Mouse (Mus musculus) hematopoietic stem cell, adult 5-6 weeks (primary cell): ENCODE results near the gene Gm9747. TPM values are rescaled to one million over a fixed set of nuclear protein-coding genes. Genes with fewer than 3 reads are reported as not detected.

Experiments
- ATAC-seq, 2 experiments: fragments of 125-278 bp in 1 of 2; replicated peaks in 1 of 2; 2 replicates each; pipeline ENCODE4 v1.8.0; 2016 to 2017; ENCODE audit warnings: inconsistent platforms in 2 of 2, mild to moderate bottlenecking in 2 of 2, moderate number of reproducible peaks in 2 of 2, low read depth in 1 of 2, moderate TSS enrichment in 1 of 2; ENCODE audit not compliant: low FRiP score in 2 of 2, poor library complexity in 2 of 2, severe bottlenecking in 2 of 2, insufficient read depth in 1 of 2, low TSS enrichment in 1 of 2
- total RNA-seq: library from RNA; stranded (forward); fragments of 172-1452, 232-1000 nt; gene quantifications from 2 replicates; pipeline ENCODE4 v1.2.3, GENCODE M21; 2017

Gene Gm9747
- total RNA-seq: not detected in 2 replicates

DNA sequence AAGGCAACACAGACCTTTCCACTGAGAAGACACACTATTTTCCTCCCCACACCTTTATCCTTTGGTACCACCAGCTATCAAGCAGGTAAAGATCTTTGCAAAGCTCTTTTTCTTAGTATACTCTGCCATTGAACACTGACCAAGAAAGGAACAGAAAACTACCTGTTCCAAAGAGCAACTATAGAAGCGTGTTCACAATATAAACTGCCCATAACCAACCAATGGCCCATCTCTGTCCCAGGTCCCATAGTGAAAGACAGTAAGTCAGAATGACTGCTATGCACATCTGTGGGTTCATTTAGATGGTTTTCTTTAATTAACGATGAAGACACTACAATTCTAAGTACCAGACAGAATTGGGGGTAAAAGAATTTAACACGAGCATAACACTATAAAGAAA lies at the start of gene Gm9747:
TSS of gene Gm9747 (plus strand) at position 301 of the 400 bp plus-strand sequence.
- no peak for ATAC-seq

DNA sequence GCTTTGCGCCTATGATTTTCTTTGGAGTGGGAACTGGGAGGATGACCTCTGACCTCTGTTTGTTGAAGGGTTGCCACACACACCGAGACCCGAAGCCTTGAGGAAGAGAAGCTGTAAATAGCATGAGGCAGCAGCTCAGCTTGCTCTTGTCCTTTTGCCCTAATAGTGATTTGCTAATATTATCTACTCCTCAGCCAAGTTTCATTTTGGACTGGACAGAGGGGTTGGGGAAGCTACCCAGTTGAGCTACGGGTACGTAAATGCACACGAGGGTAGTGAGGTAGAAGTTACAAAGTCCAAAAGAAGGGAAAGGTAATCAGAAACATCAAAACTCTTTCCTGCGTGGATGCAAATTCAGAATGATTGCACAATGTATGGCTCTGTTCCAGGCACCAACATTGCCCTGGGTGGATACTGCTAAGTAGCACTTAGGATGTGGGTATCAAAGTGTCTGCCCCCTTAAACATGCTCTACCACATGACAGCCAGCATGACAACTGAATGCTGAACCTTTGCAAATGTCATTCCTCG lies 48.9 kb upstream of the Gm9747 start:
- ATAC-seq: no peak

DNA sequence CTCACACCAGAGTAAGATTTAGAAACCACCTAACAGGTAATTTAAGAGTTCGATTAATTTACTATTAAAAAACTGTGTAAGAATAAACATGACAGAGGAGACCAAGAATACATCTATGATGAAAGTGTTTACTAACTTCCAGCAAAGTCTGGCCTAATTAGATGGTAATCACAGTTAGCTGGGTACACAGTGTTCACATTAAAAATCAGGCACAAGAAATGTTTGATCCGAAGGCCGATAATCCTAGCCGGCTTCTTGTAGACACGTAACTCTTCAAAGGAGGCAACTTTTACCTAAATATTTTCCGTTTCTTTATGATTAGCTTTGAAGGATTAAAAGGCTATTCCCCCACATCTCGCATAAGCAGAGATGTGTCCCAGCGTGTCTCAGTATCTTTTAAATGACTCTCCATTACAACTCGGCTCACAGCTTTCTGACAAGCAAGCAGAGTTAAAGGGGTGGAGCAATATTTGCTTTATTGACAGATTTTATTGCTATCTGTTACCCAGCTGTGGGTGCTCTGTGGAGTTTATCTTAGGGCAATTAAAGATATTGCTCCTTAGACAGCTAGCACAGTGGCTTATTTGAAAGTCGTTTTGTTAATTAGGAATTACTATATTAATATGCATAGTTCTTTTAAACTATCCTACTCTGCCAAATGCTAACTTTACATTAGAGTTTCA lies 44.2 kb upstream of the Gm9747 start:
- no peak for ATAC-seq

DNA sequence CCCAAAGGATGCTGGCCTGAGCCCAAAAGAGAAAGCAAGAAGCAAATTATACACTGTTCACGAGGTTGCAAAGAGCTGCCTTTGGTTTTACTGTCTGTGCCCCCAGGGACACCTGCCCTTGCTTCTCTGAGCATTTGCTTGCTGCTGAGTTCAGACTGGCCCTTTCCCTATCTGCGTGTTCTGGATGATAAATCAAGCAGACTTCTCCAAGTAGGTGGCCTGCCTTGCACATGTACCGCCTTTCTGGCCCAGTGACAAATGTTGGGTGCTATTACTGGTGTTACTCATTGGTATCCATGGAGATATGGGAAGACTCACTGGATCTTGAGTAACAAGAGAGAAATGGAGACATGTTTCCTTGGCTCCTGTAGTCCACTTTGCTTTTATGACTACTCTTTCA lies 43.4 kb upstream of the Gm9747 start:
- no peak for ATAC-seq

DNA sequence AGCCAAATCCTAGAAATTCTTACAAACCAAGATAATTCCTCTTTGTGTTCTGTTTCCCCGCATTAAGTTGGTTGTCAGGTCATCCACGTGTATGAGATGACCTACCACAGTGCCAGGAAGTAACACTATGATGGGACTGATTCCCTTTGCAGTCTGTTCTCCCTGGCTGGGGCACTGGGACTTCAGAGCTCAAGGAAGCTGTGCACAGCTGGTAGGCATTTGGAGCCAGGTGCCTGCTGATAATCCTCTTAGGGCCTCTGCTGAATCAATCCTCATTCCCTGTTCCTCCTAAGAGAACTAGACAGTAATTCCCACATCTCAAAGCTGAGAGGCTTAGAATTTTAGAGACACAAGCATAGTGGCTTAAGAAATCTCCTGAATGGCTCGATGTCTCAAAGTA lies 41.3 kb upstream of the Gm9747 start:
- no peak for ATAC-seq

DNA sequence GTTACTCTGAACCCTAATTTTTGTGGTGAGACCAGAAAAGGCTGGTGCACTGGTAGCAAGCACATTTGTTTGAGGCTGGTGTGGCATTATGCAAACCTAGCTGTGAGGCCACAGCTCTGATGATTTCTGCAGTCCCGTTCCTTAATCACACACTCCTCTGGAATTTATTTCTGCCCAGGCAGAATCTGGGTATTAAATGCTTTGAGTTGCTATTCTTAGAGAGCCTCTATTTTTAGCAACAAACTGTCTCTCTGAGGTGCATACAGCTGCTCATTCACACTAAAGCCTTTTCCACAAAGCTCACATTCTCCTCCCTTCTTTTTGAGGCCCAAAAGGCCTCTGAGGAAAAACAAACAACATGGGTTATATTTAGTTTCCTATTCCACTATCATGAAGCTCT lies 33.0 kb upstream of the Gm9747 start:
- no peak for ATAC-seq

DNA sequence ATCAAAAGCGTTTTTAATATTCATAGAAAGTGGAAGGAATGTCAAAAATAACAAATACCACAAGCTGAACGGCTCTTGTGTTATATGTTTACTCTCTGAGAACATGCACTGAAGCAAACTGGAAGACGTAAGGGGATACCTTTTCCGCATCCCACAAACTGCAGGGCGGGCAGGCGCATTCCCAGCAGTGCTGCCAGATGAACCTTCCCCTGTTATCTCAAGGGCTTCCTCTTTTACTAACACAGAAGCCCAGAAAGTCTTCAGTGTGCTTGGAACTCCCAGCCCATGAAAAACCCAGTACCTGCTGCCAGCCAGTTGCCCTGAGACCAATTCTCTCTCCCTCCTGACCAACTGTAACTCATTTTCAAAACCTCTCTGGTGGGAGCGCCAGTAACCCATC lies 32.3 kb upstream of the Gm9747 start:
- no peak for ATAC-seq

DNA sequence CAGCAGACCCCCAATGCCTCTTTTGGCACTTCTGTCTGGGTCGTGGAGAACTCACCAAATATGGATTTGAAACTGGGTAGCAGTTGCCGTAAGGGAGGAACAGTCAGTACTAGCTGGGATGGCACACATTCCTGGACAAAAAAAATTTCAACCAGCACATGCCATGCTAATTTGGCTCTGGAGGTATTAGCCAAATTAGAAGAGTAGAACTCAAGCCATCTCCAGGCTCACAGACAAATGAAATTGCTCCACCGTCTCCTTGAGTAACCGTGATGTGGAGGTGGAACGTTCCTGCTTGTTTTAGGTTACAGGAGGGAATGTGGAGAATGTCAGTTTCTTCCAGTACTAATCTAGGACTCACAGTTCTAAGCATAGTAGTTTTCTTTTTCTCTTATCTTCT lies 25.4 kb upstream of the Gm9747 start:
- no peak for ATAC-seq

DNA sequence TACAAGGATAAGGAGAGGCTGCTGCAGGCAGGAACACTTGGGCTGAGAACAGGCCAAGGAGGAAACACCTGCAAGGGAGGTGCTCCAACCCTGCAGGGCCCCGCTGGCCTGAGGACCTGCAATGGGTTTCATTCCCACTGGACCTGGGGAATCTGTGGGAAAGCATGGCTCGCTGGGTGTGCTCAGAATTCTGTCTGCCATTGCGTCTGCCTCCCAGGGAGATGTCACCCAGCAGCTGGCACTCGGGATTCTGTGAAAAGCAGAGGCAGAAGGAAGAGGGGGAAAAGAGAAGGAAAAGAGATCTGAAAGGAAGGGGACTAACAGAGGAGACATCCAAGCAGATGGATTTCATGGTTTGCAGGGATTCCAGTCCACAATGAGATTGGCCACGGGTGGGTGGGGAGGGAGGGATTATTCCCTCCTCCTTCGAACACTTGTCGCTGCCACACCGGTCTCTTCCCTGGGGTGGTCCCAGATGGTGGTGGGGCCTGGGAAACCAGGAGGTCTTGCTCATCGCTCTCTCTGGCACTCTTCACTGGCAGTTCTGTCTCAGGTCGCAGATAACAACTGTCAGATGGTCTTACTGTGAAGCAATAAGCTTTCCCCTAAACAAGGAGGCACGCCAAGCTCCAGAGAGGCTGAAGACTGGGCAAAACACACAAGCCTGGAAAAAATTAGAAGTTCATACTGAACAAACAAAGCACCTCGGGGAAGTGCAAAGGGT lies 12.1 kb upstream of the Gm9747 start:
- ATAC-seq: no peak

DNA sequence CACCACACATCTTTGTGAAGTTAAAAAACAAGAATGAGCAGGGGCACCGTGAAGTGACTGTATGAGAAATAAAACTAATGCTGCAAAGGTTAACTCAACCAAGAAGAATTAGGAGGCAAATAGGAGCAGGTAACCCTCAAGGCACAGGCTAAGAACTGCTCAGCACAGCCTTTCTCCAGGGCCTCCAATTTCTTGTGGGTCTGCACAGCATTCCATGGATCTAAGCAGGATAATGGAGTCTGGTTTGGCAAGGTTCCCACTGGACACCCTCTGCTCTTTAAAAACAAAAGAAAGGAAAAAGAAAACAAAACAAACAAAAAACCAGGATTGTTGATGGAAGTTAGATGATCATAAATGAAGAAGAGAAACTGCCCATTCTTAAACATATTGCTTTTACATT lies 11.4 kb upstream of the Gm9747 start:
- ATAC-seq: no peak

DNA sequence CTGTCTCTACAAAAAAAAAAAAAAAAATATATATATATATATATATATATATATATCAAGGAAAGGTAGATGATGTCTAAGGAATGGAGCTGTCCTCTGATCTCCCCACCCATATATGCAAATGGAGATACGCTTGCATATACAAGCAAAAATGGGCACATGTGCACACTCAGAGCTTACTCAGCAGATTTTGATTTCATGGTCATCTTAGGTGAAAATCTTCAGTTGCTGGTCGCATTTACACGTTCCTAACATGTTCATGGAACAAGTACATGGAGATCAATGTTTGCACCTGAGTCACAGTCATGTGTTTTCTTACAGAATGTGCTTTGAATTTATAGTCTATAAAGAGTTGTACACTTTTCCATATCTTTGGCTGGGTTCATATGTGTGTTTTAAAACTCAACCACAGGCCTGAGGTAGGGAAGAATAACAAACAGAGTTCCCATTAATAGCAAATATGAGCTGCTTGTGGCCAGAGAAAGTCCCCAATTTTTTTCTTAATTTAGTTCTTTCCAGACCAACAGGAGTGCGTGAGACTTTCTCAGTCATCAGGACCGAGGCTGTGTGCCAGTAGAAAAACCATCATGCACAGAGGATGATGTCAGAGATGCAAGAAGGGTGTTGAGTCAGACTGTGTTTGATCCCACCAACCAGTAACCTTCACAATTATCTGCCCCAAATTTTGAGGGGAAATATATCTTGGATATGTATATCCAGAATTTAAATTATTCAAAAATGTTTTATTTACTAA lies 9.7 kb upstream of the Gm9747 start:
- no peak for ATAC-seq

DNA sequence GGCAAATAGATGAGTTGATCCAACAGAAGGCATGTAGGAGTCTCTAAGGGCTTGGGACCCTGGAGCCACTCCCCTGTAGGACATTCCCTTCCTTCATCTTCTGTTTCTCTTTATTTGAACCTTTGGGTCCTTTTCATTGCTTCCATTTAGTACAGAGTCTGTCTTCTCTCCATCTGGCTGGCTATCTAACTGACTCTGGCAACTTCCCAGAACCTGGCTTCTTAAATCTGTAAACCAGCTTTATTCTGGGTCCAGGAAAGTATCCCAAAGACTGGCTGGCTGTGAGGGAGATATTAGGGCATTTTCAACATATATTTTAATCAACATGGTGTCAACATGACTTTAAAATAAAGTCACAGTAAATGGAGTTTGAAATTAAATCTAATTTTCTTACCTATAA lies 4.1 kb upstream of the Gm9747 start:
- ATAC-seq: no peak

DNA sequence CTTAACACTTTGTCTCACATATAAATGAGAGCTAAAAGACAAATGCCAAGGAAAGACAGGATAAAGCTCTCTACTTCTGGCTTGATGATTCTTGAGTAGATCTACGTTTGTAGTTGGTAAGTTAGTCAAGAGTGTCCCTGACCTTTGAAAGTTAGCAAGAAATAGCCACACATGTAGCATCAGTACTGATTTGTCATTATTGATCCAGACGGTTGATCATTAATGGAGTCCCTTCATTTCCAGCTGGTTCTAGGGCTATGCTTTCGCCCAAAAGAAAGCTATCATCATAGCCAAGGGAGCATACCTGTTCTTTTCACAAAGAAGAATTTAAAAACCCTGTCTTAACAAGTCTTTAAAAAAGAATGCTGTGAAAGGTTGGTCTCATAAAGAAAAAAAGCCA lies 1.7 kb downstream of the Gm9747 start:
- no peak for ATAC-seq

DNA sequence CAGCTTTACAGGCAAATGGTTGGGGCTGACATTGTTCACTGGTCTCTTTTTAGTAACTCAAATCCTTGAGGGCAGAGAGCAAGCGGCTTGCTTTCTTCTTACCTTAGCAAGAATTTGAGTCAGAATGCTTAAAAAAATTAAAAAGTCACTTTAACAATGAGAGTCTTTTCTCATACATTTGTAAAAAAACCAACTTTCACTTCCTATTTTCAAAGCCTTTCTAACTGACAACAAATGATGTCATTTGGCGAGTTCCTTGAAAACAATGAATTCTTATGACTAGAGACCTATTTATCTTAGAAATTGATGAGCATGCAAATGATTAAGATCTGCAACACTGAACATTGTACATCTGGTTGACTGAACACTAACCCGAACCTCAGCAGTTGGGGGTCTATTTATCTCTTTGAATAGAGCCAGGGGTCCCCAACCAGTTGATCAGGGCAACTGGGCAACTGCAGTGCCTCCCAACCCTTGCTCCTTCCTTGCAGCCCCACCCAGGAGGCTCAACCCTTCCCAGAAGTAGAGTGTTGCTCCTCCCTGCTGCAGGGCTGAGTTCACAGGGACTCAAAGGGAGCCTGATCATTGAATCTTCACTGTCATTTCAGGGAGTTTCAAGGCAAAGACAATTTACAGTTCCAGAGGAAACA lies 2.7 kb downstream of the Gm9747 start:
- no peak for ATAC-seq

DNA sequence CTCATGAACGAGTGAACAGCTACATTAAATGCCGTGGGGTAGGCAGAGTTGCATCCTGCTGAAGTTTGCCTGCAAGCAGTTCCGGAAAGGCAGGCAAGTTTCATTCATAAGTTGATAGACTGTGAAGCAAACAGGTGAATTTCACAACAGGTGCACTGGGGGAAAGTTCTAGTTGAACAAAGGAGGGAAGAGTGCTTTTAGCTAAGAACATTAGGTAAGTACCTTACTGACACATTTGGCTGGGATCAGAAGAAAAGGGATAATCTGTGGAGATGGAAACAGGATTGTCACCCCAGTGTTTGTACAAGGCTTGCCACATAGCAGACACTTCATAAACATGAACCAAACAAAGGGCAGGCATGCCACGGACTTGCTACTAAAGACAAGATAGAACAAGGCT lies 5.3 kb downstream of the Gm9747 start:
- ATAC-seq: no peak

DNA sequence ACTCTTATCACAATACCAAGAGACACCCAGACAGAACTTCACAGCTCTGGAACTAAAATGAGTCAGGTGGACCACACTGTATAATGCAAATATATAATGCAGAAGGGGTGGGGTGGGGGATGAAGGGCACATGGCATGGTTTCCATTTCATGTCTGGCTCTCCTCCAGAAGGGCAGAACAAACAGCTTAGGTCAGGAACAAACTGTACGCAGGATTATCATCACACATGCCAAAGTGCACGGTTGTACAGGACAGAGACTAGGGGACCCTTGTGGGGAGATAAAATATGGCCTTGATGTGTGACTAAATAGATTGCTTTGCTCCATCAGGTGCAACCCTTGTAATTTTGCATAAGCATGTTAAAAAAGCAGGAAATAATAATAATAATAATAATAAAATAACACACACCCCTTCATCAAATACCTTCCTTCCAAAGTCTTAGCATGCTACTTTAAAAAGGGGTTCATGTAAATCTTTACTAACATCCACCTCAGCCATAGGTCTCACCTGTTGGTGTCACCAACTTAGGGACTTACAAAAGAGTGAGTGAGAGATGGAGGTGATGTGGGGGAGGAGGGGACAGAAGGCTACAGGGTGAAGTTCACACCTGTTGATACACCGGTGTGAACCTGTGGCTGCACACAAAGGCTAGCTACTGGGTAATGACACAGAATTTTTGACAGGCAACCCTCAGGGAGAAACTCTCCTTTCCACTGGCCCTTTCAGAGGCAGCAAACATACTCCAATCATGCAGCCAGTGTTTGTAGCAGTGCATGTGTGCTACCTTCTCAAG lies 6.7 kb downstream of the Gm9747 start:
- no peak for ATAC-seq

DNA sequence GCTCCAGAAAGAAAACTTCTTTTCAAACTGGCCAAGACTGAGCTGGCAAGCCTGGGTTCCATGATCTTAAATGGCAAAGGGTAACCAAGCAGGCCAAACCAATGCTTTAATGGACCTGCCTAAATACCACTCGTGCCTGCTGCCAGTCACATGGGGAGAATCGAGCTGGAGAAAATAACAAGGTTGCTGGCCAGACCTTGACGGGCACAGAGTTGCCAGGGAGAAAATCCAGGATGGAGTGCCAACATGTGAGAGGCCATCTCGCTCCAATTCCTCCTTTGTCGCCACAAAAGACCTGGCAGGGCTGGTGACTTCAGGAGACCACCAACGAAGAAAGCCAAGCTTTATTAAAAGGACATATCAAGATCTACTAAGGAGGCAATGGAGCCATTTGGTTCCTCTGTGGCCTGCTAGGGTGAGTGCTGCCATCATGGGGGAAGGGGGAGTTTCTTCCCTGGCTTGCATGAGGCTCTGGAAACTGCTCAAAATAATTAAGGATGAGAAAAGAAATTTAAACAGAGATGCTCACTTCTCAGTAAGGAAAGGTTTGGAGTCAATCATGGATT lies 10.4 kb downstream of the Gm9747 start:
- ATAC-seq: no peak
